Mouse (Mus musculus) kidney, adult 9 months (tissue): ENCODE measurements at regions not wholly inside any gene's neighbourhood (a gene's known extent, or its start where the extent isn't known, plus 50 kb on each side); places are given as distances from the start of the nearest gene placed in this dataset.
"Not testable (repeated sequence)": the region's sequence is repeated elsewhere in the genome, so short reads cannot be mapped to it uniquely, and the experiment has no call there.

Experiments used
- DNase-seq: peaks from one replicate; pipeline ENCODE4 v3.0.0; 2022

GRCm38 (mm10) chr14:36155757-36156156 lies 61.0 kb downstream of the 4930474N05Rik start:
- DNase-seq, result no peak

- DNase-seq, result no peak
Observed at GRCm38 (mm10) chr14:36156175-36156574, 61.5 kb downstream of the 4930474N05Rik start.

GRCm38 (mm10) chr14:36183701-36184100 lies 89.0 kb downstream of the 4930474N05Rik start:
- no peak for DNase-seq

GRCm38 (mm10) chr14:36196517-36196916 lies 101.8 kb downstream of the 4930474N05Rik start:
- no peak for DNase-seq

GRCm38 (mm10) chr14:36198396-36198795 lies 103.7 kb downstream of the 4930474N05Rik start:
- DNase-seq, result no peak

- DNase-seq, result no peak
Observed at GRCm38 (mm10) chr14:36203855-36204254, 109.1 kb downstream of the 4930474N05Rik start.

GRCm38 (mm10) chr14:36212830-36213229 lies 118.1 kb downstream of the 4930474N05Rik start:
- peak; percentile 27 for DNase-seq

- DNase-seq, result no peak
Observed at GRCm38 (mm10) chr14:36245849-36246248, 151.1 kb downstream of the 4930474N05Rik start.

- DNase-seq, result no peak
Observed at GRCm38 (mm10) chr14:36262126-36262525, 167.4 kb downstream of the 4930474N05Rik start.

- DNase-seq, result no peak
Observed at GRCm38 (mm10) chr14:36283825-36284414, 189.2 kb downstream of the 4930474N05Rik start.

- DNase-seq, result no peak
Observed at GRCm38 (mm10) chr14:36288697-36289286, 194.1 kb downstream of the 4930474N05Rik start.

- no peak for DNase-seq
Observed at GRCm38 (mm10) chr14:36310324-36310723, 215.6 kb downstream of the 4930474N05Rik start.

- not testable (repeated sequence) for DNase-seq
Observed at GRCm38 (mm10) chr14:36314673-36315072, 220.0 kb downstream of the 4930474N05Rik start.

GRCm38 (mm10) chr14:36316418-36317111 lies 221.8 kb downstream of the 4930474N05Rik start:
- DNase-seq, result peak; percentile 2

GRCm38 (mm10) chr14:36328258-36328891 lies 233.7 kb downstream of the 4930474N05Rik start:
- DNase-seq, result no peak

GRCm38 (mm10) chr14:36340832-36341231 lies 246.1 kb downstream of the 4930474N05Rik start:
- DNase-seq, result no peak
